Mouse (Mus musculus) bone marrow, adult 2 months (tissue): Measurements from ENCODE around the gene Erich6.

Experiments
- CTCF ChIP-seq: fragments of 200-500 bp; IDR thresholded peaks from 2 replicates; pipeline ENCODE4 v1.5.1; 2011; ENCODE audit warnings: low read length, control low read depth; ENCODE audit not compliant: control insufficient read depth, insufficient read depth
- POLR2A ChIP-seq: fragments of 200-500 bp; IDR thresholded peaks from 2 replicates; pipeline ENCODE4 v1.6.1; 2011; ENCODE audit warnings: low read depth, mild to moderate bottlenecking, control low read depth, low read length, borderline replicate concordance; ENCODE audit not compliant: control insufficient read depth

DNA sequence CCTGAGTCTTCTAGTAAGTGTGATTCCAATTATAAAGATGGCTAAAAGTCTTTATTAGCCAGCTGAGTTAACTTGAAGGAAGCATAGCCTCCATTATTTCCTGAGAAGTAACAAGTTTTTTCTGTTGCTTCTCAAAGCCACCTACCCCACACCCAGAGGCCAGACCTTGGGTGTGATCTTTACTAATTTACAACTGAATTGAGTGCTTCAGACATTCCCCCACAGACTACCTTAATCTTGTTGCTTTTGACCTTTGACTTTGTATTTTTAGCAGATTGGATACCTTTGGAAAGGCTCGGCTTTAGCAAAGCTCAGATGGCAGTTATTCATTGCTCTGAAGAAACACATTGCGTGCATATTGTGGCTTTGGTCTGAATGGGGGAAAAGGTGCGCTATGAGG lies 66.2 kb downstream of the Erich6 start:
- TF ChIP-seq CTCF: no peak
- no peak for TF ChIP-seq POLR2A
